ENCODE assay signal across 21 mouse cellular contexts in genomic region chr10:45122476-45122875, GRCm38 (mm10). TPM values are rescaled to one million over a fixed set of nuclear protein-coding genes. Genes with fewer than 3 reads are reported as not detected.
DNase-seq lines count a peak whose midpoint lies in the region; ATAC-seq lines count a peak whose summit lies in the region.
"Had no signal": no experiment of that assay in that cellular context is flagged by ENCODE, and none has a peak within 500 bp of the region (broad histone marks: within the 10 kb centered on the region; RNA-seq: fewer than 3 reads in every experiment).

No protein-coding gene starts in this region.

- no peak overlapping the region for H3K4me2 ChIP-seq in heart, embryonic 16.5 days (ENCODE audit: low read depth, low read length)
- H3K4me2 ChIP-seq in midbrain, embryonic 14.5 days (ENCODE audit: low read length): no peak overlapping the region
- H3K4me2 ChIP-seq: forebrain, embryonic 12.5 days; limb, embryonic 12.5 days; neural tube, embryonic 13.5 days had no signal

- no peak overlapping the region for H3K4me3 ChIP-seq in heart, embryonic 16.5 days (ENCODE audit: low read length)
- H3K4me3 ChIP-seq in midbrain, embryonic 14.5 days (replicated peaks; ENCODE audit: low read depth, low read length): no peak overlapping the region
- H3K4me3 ChIP-seq: forebrain, embryonic 12.5 days; limb, embryonic 12.5 days; neural tube, embryonic 13.5 days had no signal

- peak overlapping the region; percentile 37 for H3K9ac ChIP-seq in heart, embryonic 16.5 days (ENCODE audit: low read length)
- no peak overlapping the region for H3K9ac ChIP-seq in midbrain, embryonic 14.5 days (replicated peaks; ENCODE audit: low read length)
- H3K9ac ChIP-seq: forebrain, embryonic 12.5 days; limb, embryonic 12.5 days; liver, embryonic 14.5 days; neural tube, embryonic 13.5 days had no signal

- ATAC-seq in heart, embryonic 16.5 days (replicated peaks; ENCODE audit: extremely low read depth, insufficient read depth, low FRiP score): no peak
- no peak for ATAC-seq in midbrain, embryonic 14.5 days (ENCODE audit: low FRiP score, low TSS enrichment)
- ATAC-seq: activated CD4-positive, CD25-positive, alpha-beta regulatory T cell, adult 4 months; hindbrain, postnatal 0 days; Patski had no signal

- peaks cover 33% of the 10 kb centered on the region for H3K4me1 ChIP-seq in heart, embryonic 16.5 days (ENCODE audit: control insufficient read depth, insufficient read depth, low read length)
- no peaks in the 10 kb centered on the region for H3K4me1 ChIP-seq in midbrain, embryonic 14.5 days (ENCODE audit: control insufficient read depth, insufficient read depth, low read length)
- H3K4me1 ChIP-seq: forebrain, embryonic 12.5 days; neural tube, embryonic 13.5 days had no signal

- H3K36me3 ChIP-seq in heart, embryonic 16.5 days (ENCODE audit: control insufficient read depth, insufficient read depth): peaks cover 40% of the 10 kb centered on the region
- peaks cover 61% of the 10 kb centered on the region for H3K36me3 ChIP-seq in midbrain, embryonic 14.5 days (ENCODE audit: control insufficient read depth, insufficient read depth, low read length)

- WGBS in heart, embryonic 16.5 days: 42% methylated on average over 5 of the region's 5 CpGs
- WGBS in midbrain, embryonic 14.5 days: 80% methylated on average over 5 of the region's 5 CpGs

- DNase-seq in gastrocnemius, adult 18-20 months (ENCODE audit: low spot score): peak; percentile 22
- DNase-seq in gastrocnemius, postnatal 36 days: no peak
- peak; percentile 49 for DNase-seq in ovary, adult 18-20 months (ENCODE audit: low spot score)
- DNase-seq in ovary, postnatal 10 days (ENCODE audit: low spot score): no peak
- DNase-seq in heart, adult 9 months (ENCODE audit: low spot score in 2 of 2): peak; percentile 17 to 49
- DNase-seq in right cerebral cortex, adult 18-20 months: no peak
- no peak for DNase-seq in midbrain, embryonic 14.5 days
- DNase-seq: B cell, adult 2 months; cerebellum, adult 11 months; cerebellum, postnatal 25 days; kidney, adult 8-10 months; kidney, postnatal 4 days; lung, postnatal 14 days had no signal

- H3K27me3 ChIP-seq in heart, embryonic 16.5 days (ENCODE audit: control insufficient read depth, insufficient read depth, low read length): no peaks in the 10 kb centered on the region
- no peaks in the 10 kb centered on the region for H3K27me3 ChIP-seq in midbrain, embryonic 14.5 days (ENCODE audit: control insufficient read depth, insufficient read depth, low read length)
- H3K27me3 ChIP-seq: forebrain, embryonic 12.5 days; limb, embryonic 12.5 days; neural tube, embryonic 13.5 days; Patski had no signal

- H3K9me3 ChIP-seq in heart, embryonic 16.5 days (replicated peaks; ENCODE audit: control insufficient read depth, low read length): no peaks in the 10 kb centered on the region
- H3K9me3 ChIP-seq in midbrain, embryonic 14.5 days (ENCODE audit: control insufficient read depth, low read length): no peaks in the 10 kb centered on the region
- H3K9me3 ChIP-seq: forebrain, embryonic 12.5 days; limb, embryonic 12.5 days; neural tube, embryonic 13.5 days had no signal

- intact Hi-C loops in gastrocnemius, postnatal 36 days (cut with DNase I): no loop called here

- H3K27ac ChIP-seq in heart, embryonic 16.5 days (ENCODE audit: low read length): peak overlapping the region; percentile 80
- no peak overlapping the region for H3K27ac ChIP-seq in midbrain, embryonic 14.5 days (replicated peaks; ENCODE audit: low read depth, low read length)
- H3K27ac ChIP-seq: forebrain, embryonic 12.5 days; hindbrain, postnatal 0 days; limb, embryonic 12.5 days; liver, embryonic 14.5 days; neural tube, embryonic 13.5 days had no signal

RNA-seq across cellular contexts. Expression of gene Popdc3, which starts 55.4 kb away (rescaled TPM):
- total RNA-seq in gastrocnemius, adult 18-20 months (2021): 10 to 100 TPM; 50.9 to 64.4 TPM
- total RNA-seq in gastrocnemius, postnatal 36 days (2021): 10 to 100 TPM; 39.0 to 40.1 TPM
- 46.9 and 48.4 TPM in 2 replicates for polyA plus RNA-seq in heart, embryonic 16.5 days (2015; fragmentation: Nextera tagmentation; extraction: Ambion mirVana)
- 0.79 and 1.0 TPM in 2 replicates for polyA plus RNA-seq in midbrain, embryonic 14.5 days (2014; fragmentation: Nextera tagmentation; extraction: Ambion mirVana)
- polyA plus RNA-seq: activated CD4-positive, CD25-positive, alpha-beta regulatory T cell, adult 4 months had no signal

RNA-seq across cellular contexts. Expression of gene Prep, which starts 55.5 kb away (rescaled TPM):
- total RNA-seq in gastrocnemius, adult 18-20 months (2021): 1 to 10 TPM; 6.0 to 6.9 TPM
- total RNA-seq in gastrocnemius, postnatal 36 days (2021): 1 to 10 TPM; 6.3 to 7.2 TPM
- polyA plus RNA-seq in heart, embryonic 16.5 days (2015; fragmentation: Nextera tagmentation; extraction: Ambion mirVana): 26.3 and 28.4 TPM in 2 replicates
- 17.1 and 23.6 TPM in 2 replicates for polyA plus RNA-seq in midbrain, embryonic 14.5 days (2014; fragmentation: Nextera tagmentation; extraction: Ambion mirVana)

Comparison
In these comparisons a context has a peak if more than half of its experiments do, and no peak if none do; other contexts are left out.
1. DNase-seq: peak in gastrocnemius, adult 18-20 months (single experiment), ovary, adult 18-20 months (single experiment) and heart, adult 9 months (2 of 2); none in gastrocnemius, postnatal 36 days (0 of 2), ovary, postnatal 10 days (single experiment), right cerebral cortex, adult 18-20 months (single experiment) and midbrain, embryonic 14.5 days (single experiment).